Mouse (Mus musculus) myocyte (in vitro differentiated cells): ENCODE results near the gene Gtf3c6. TPM values are rescaled to one million over a fixed set of nuclear protein-coding genes. Genes with fewer than 3 reads are reported as not detected.

Experiments used
- H3K27me3 ChIP-seq: one replicate; pipeline ENCODE4 v1.6.1; 2011; ENCODE audit not compliant: control insufficient read depth, insufficient read depth, insufficient read length
- H3K36me3 ChIP-seq: one replicate; pipeline ENCODE4 v1.6.1; 2011; ENCODE audit not compliant: control insufficient read depth, insufficient read depth
- H3K4me2 ChIP-seq: one replicate; pipeline ENCODE4 v1.6.1; 2011; ENCODE audit warnings: low read depth, control low read depth
- H3K4me3 ChIP-seq: one replicate; pipeline ENCODE4 v1.5.1; 2011; ENCODE audit warnings: mild to moderate bottlenecking, control low read depth, moderate library complexity
- H3K79me2 ChIP-seq: one replicate; pipeline ENCODE4 v1.6.1; 2011; ENCODE audit not compliant: control insufficient read depth, insufficient read depth
- H3ac ChIP-seq: one replicate; pipeline ENCODE4 v1.6.1; 2011; ENCODE audit not compliant: control insufficient read depth, insufficient read length
- CEBPB ChIP-seq: IDR thresholded peaks from 2 replicates; pipeline ENCODE4 v1.6.1; 2011; ENCODE audit warnings: mild to moderate bottlenecking, moderate library complexity; ENCODE audit not compliant: poor library complexity, insufficient read depth, severe bottlenecking
- E2F4 ChIP-seq: IDR thresholded peaks from one replicate; pipeline ENCODE4 v1.6.1; 2011; ENCODE audit warnings: mild to moderate bottlenecking, control low read depth, moderate library complexity; ENCODE audit not compliant: insufficient read depth
- MAX ChIP-seq: IDR thresholded peaks from one replicate; pipeline ENCODE4 v1.6.1; 2011; ENCODE audit warnings: low read depth, mild to moderate bottlenecking, control low read depth
- MYOD1 ChIP-seq, 3 experiments: IDR thresholded peaks; one replicate each; pipeline ENCODE4 v1.6.1; 2011; ENCODE audit warnings: control low read depth in 2 of 3, low read depth in 2 of 3, mild to moderate bottlenecking in 2 of 3, moderate library complexity in 1 of 3; ENCODE audit not compliant: insufficient read length in 2 of 3, control insufficient read depth in 1 of 3
- MYOG ChIP-seq, 3 experiments: IDR thresholded peaks; one replicate each; pipeline ENCODE4 v1.6.1; 2011; ENCODE audit warnings: control low read depth in 2 of 3, low read depth in 2 of 3, mild to moderate bottlenecking in 2 of 3; ENCODE audit not compliant: insufficient read length in 2 of 3, control insufficient read depth in 1 of 3, insufficient read depth in 1 of 3
- POLR2A ChIP-seq: IDR thresholded peaks from one replicate; pipeline ENCODE4 v1.6.1; 2011; ENCODE audit warnings: low read depth, mild to moderate bottlenecking, control low read depth, moderate library complexity; ENCODE audit not compliant: insufficient read length
- POLR2AphosphoS2 ChIP-seq: IDR thresholded peaks from one replicate; pipeline ENCODE4 v1.6.1; 2011; ENCODE audit warnings: low read depth, control low read depth; ENCODE audit not compliant: insufficient read length
- REST ChIP-seq: IDR thresholded peaks from one replicate; pipeline ENCODE4 v1.6.1; 2011; ENCODE audit warnings: mild to moderate bottlenecking, control low read depth, moderate library complexity; ENCODE audit not compliant: insufficient read depth, insufficient read length
- SRF ChIP-seq: IDR thresholded peaks from one replicate; pipeline ENCODE4 v1.6.1; 2011; ENCODE audit warnings: low read depth; ENCODE audit not compliant: control insufficient read depth, insufficient read length
- TCF12 ChIP-seq: IDR thresholded peaks from one replicate; pipeline ENCODE4 v1.6.1; 2011; ENCODE audit warnings: mild to moderate bottlenecking, control low read depth; ENCODE audit not compliant: poor library complexity, insufficient read depth, severe bottlenecking
- TCF3 ChIP-seq: IDR thresholded peaks from one replicate; pipeline ENCODE4 v1.6.1; 2011; ENCODE audit warnings: low read depth, control low read depth; ENCODE audit not compliant: insufficient read length
- USF1 ChIP-seq: IDR thresholded peaks from one replicate; pipeline ENCODE4 v1.6.1; 2011; ENCODE audit warnings: low read depth, mild to moderate bottlenecking, control low read depth, moderate library complexity
- polyA plus RNA-seq: library from polyadenylated mRNA; unstranded; fragments of >200 nt; fragmentation: generic; extraction: Trizol; gene quantifications from one replicate; pipeline ENCODE4 v1.2.1, GENCODE M21; 2012; ENCODE audit warnings: missing spikeins

The Gtf3c6 gene
- polyA plus RNA-seq, 1 experiment, result 24.5 TPM

DNA sequence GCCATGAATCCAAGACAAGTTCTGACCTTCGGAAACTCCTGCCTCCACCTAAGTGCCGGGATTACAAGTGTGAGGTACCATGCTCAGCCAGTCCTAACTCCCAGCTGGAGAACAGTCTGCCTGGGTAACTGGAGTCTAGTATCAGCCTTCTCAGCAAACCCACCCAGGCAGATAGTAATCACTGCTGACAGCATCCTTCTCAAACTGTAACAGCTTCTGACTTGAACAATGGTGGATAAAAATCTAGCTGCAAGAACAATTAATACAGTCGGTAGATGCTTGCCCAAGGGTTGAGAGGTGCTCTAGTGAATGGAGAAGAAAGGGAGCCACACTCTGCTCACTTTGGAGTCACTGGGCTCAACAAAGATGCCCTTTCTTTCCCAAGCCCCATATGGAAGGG, 13.3 kb upstream of the Gtf3c6 start:
- Histone ChIP-seq H3K4me3 (no peak overlapping the region), H3K36me3 (no peaks in the 10 kb centered on the region), H3K27me3 (no peaks in the 10 kb centered on the region), H3ac (no peak overlapping the region), H3K79me2 (no peaks in the 10 kb centered on the region), H3K4me2 (no peak overlapping the region)
- no peak for TF ChIP-seq USF1
- no peak for TF ChIP-seq TCF12
- TF ChIP-seq MAX, result no peak
- TF ChIP-seq E2F4, result no peak
- no peak for TF ChIP-seq MYOD1 (IDR thresholded peaks at IDR 0.05; ENCODE audit: control insufficient read depth in 1 of 3, insufficient read length in 2 of 3, low read depth in 2 of 3)
- TF ChIP-seq MYOG (IDR thresholded peaks at IDR 0.05; ENCODE audit: control insufficient read depth in 1 of 3, insufficient read depth in 1 of 3, insufficient read length in 2 of 3, low read depth in 2 of 3), result no peak
- no peak for TF ChIP-seq POLR2A
- TF ChIP-seq TCF3, result no peak
- no peak for TF ChIP-seq REST
- TF ChIP-seq CEBPB, result no peak
- no peak for TF ChIP-seq POLR2AphosphoS2
- no peak for TF ChIP-seq SRF

GRCm38 (mm10) chr10:40264920-40265319, 7.0 kb upstream of the Gtf3c6 start:
- Histone ChIP-seq H3K36me3 (no peaks in the 10 kb centered on the region), H3K4me2 (no peak overlapping the region), H3K79me2 (no peaks in the 10 kb centered on the region), H3K27me3 (no peaks in the 10 kb centered on the region), H3K4me3 (no peak overlapping the region), H3ac (no peak overlapping the region)
- no peak for TF ChIP-seq USF1
- TF ChIP-seq POLR2AphosphoS2, result no peak
- no peak for TF ChIP-seq TCF3
- no peak for TF ChIP-seq MYOG (IDR thresholded peaks at IDR 0.05; ENCODE audit: control insufficient read depth in 1 of 3, insufficient read depth in 1 of 3, insufficient read length in 2 of 3, low read depth in 2 of 3)
- no peak for TF ChIP-seq SRF
- no peak for TF ChIP-seq CEBPB
- no peak for TF ChIP-seq MYOD1 (IDR thresholded peaks at IDR 0.05; ENCODE audit: control insufficient read depth in 1 of 3, insufficient read length in 2 of 3, low read depth in 2 of 3)
- no peak for TF ChIP-seq E2F4
- no peak for TF ChIP-seq POLR2A
- no peak for TF ChIP-seq REST
- no peak for TF ChIP-seq TCF12
- TF ChIP-seq MAX, result no peak

DNA sequence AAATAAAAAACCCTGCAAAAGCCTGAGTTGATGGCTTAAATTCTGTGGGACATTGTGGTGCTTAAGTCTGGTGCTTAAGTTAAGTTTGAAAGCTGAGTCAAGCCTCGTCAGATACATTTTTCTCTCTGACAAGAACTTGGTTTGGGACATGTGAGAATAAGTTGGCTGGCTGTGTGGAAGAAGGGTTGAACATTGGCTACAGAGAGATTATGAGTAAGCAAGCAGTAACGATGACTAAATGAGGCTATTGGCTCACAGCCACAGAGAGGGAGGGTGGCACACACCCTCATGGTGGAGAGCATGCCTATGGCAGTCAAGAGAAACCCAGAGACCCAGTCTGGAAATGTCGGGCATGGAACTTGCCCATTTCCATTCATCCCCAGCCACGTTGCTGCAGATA, 5.8 kb upstream of the Gtf3c6 start:
- Histone ChIP-seq H3K4me3 (no peak overlapping the region), H3K27me3 (no peaks in the 10 kb centered on the region), H3K36me3 (no peaks in the 10 kb centered on the region), H3ac (no peak overlapping the region), H3K79me2 (no peaks in the 10 kb centered on the region), H3K4me2 (peak overlapping the region; percentile 73)
- TF ChIP-seq USF1 (peak; percentile 1), REST (no peak), MAX (peak; percentile 30), MYOG (IDR thresholded peaks at IDR 0.05; ENCODE audit: control insufficient read depth in 1 of 3, insufficient read depth in 1 of 3, insufficient read length in 2 of 3, low read depth in 2 of 3) (no peak), TCF3 (no peak)

GRCm38 (mm10) chr10:40262200-40262599, 4.3 kb upstream of the Gtf3c6 start:
- H3ac ChIP-seq, result no peak overlapping the region
- H3K79me2 ChIP-seq, result no peaks in the 10 kb centered on the region
- H3K36me3 ChIP-seq, result no peaks in the 10 kb centered on the region
- TF ChIP-seq POLR2A (no peak), E2F4 (no peak), MAX (no peak), SRF (no peak), TCF12 (no peak), REST (no peak)
- no peaks in the 10 kb centered on the region for H3K27me3 ChIP-seq
- no peak overlapping the region for H3K4me3 ChIP-seq
- no peak overlapping the region for H3K4me2 ChIP-seq

- Histone ChIP-seq H3K79me2 (no peaks in the 10 kb centered on the region), H3ac (no peak overlapping the region), H3K4me2 (no peak overlapping the region), H3K4me3 (no peak overlapping the region), H3K36me3 (no peaks in the 10 kb centered on the region), H3K27me3 (no peaks in the 10 kb centered on the region)
- TF ChIP-seq CEBPB, result no peak
- no peak for TF ChIP-seq TCF12
- TF ChIP-seq POLR2A, result no peak
- no peak for TF ChIP-seq USF1
Measured at GRCm38 (mm10) chr10:40260305-40260704, 2.4 kb upstream of the Gtf3c6 start.
